Mouse (Mus musculus) lung, postnatal 14 days (tissue): ENCODE data around the gene Nectin2.
A peak's percentile ranks its signal among the peaks of the same experiment; 100 is the strongest.

Source experiments
- DNase-seq: peaks from one replicate; pipeline ENCODE4 v3.0.0; 2021

Gene Nectin2

DNA sequence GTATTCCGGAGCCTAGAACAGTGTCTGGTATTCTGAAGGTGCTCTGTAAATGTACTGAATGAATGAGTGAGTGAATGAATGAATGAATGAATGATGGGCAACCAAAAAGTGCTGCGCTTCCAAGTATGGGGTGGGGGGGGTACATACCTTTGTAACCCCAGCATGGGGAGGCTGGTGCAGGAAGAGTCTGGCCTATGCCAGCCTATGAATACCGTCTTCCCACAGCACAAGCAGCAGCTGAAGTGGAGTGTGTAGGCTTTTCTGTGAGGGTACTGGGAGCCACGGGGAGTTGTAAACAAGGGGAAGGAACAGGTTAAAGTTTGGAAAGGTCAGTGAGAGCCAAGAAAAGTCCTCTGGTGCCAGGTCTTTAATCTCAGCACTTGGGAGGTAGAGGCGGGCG, 6.5 kb downstream of the Nectin2 start:
- no peak for DNase-seq

DNA sequence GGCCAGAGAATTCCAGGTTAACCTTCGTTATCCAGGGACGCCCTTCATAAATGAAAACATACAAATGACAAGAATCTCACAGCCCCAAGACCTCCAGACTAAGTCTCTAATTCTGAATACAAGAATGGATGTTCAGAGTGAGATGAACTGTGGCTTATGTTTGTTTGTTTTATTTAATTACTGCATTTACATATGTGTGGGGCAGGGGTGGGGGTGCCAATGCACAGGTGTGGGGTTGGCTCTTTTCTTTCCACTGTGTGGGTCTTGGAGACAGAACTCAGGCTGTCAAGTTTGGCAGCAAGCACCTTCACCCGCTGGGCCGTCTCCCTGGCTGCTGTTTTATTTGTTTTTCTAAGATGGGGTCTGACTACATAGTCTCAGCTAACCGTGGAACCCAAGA, 7.8 kb downstream of the Nectin2 start:
- DNase-seq = no peak

DNA sequence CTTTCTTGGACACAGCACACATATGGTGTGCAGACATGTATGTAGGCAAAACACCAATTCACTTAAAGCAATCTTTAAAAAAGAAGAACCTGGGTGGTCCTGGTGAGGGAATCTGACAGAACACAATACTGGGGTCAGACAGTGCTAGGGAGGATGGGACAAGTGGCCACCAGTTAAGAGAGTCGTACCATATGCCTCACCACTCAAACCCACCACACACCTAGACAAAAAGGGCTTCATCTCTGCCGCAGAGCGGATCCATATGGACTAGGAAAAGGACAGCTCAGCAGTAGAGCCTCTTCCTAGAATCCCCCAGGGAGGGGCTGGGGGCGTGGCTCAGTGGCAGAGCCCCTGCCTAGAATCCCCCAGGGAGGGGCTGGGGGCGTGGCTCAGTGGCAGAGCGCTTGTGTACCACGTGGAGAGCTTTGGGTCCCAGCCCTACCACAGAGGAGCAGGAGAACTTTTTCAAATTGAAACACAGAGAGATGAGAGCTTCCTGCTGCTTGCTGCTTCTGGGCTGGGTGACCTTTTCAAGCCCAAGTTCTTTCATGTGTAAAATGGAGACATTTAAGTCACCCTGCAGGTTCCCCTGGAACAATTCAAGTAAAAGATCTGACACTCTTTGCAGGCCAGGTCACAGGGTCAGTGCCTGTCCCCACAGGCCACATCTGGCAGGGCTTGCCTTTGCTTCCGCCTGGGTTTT, 8.8 kb downstream of the Nectin2 start:
- peak; percentile 32 for DNase-seq

DNA sequence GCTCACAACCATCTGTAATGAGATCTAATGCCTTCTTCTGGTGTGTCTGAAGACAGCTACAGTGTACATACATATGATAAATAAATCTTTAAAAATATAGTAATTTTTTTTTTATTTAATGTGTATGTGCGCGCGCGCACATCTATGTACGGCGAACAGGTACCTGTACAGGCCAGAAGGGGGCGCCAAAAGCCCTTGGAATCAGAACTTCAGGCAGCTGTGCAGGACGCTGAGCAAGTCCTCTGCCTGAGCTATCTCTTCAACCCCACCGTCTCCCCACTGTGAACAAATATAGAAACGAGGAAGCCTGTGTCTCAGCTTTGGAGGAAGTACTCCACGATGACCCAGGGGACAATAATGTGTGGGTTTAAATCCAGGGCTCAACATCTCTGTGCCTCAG, 10.0 kb downstream of the Nectin2 start:
- DNase-seq = peak; percentile 37

DNA sequence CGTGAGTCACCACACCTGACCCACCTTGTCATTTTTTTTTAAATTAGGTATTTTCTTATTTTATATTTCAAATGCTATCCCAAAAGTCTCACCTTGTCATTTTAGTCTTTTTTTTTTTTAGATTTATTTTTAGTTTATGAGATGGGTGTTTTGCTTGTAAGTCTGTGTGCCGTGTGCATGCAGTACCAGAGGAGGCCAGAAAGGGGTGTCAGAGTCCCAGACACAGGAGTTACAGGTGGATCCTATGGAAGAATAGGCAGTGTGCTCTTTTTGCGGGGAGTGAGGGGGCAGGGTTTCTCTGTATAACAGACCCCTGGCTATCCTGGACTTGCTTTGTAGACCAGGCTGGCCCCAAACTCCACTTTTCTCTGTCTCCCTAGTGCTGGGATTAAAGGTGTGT, 11.5 kb downstream of the Nectin2 start:
- no peak for DNase-seq

DNA sequence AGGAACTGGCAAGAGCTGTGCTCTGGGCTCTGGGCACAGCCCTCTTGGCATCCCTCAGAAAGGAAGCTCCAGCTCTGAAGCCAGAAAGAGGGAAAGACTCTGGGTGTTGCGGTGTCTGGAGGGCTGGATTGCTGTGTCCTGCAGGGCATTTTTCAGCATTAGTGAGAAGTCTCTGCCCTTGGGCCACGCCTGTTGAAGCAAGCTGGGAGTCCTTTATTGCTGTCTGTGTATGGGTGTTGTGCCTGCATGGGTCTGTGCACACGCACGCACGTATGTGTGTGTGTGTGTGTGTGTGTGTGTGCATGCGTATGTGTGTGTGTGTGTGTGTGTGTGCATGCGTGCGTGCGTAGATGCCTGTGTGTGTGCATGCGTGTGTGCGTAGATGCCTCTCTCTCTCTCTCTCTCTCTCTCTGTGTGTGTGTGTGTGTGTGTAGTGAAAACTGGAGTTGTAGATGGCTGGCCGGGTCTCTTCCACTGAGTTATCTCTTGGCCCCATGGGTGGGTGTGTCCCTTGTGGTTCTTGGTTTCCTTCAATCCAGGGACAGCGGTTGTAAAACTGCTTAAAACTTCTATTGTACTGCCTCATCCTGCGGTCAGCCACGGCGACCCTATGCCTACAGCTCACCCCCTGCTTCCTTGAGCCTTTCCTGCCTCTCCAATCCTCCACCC, 13.8 kb downstream of the Nectin2 start:
- no peak for DNase-seq

DNA sequence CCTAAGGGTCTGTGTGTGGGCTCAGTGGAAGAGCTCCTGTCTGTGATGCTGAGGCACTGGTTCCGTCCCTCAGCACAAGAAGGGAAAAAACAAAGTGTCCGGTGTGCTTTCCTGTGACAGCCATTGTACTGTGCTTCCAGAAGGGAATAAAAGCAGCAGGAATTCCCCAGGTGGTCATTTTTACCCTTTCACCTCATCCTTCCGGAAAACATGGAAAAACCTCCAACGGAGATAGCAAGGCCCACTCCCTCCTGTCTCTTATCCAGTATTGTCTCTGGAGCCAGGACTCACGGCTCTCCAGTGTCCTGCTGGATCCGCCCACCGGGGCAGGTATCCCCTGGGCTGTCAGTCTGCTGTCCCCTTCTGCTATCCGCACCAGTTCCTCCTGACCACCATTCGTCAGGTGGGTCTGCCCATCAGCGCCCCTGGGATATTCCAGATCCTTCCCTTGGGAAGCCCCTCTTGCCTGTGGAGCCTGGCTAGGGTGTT, 16.1 kb downstream of the Nectin2 start:
- no peak for DNase-seq

DNA sequence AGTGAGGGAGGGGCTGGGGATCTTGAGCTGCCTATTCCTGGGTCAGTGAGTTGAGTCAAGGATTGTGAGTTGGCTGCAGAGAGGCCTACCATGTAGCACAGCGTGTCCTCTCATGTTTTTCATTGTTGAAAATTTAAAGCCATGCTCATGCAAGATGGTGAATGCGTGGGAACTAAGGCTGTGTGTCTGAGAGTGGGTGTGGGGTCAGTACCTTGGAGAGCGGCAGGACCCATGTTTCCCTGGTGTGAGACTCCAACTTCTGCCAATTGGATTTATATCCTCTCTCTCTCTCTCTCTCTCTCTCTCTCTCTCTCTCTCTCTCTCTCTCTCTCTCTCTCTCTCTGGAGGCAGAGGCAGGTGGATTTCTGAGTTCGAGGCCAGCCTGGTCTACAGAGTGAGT, 23.7 kb downstream of the Nectin2 start:
- DNase-seq = no peak

DNA sequence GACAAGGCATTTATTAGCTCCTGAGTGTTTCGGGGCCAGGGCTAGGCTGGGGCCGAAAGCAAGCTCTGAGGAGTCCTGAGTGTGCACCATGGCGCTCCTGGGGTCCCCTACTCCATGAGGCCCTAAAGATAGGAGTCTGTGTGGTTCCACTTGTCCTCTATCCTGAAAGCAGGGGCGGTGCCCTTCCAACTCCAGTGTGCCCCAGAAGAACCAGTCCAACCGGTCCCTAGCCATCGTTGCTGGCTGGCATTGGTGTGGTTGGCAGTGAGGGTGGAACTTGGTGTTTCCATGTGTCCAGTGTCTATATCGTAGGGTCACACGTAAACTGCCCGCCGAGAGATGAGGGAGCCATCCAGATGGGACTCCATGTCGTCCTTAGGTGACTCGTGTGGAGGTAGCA, 26.1 kb downstream of the Nectin2 start:
- peak; percentile 61 for DNase-seq

DNA sequence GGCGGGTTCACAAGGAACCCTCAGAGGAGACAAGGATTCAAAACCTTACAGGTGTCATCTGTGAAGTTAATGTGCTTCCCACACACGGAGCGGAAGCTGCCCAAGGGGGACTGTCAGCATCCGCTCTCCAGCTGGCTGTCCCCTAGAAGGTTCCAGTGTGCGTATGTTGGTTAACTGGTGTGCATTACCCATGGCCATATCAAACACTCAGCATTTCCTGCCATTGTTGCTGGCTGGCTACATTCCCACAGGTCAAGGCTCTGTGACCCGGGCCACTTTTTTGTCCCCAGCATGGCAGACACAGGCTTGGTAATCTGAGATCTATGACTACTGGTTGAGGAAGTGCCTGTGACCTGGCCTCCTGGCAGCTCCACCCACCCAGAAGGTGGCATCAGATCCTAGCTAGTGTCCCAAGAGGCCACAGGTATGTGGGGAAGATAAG, 27.5 kb downstream of the Nectin2 start:
- DNase-seq = peak; percentile 69

DNA sequence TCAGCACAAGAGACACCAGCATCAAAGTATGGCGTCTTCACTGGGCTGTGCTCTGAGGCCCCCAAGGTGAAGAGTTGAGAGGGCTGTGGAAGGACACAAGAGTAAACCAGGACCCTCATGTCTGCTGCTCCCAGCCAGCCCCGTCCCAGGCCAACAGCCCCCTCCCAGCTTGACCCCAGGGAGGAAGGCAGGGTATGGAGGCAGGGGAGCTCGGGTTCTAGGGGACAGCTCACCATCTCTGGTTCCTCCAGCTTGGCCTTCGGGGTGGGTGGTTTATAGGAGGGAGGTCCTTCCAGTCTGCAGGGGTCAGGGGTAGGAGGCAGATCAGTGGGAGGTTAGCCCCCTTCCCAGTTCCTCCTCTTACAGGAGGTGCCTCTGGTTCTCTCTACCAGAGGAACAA, 31.1 kb downstream of the Nectin2 start:
- no peak for DNase-seq

DNA sequence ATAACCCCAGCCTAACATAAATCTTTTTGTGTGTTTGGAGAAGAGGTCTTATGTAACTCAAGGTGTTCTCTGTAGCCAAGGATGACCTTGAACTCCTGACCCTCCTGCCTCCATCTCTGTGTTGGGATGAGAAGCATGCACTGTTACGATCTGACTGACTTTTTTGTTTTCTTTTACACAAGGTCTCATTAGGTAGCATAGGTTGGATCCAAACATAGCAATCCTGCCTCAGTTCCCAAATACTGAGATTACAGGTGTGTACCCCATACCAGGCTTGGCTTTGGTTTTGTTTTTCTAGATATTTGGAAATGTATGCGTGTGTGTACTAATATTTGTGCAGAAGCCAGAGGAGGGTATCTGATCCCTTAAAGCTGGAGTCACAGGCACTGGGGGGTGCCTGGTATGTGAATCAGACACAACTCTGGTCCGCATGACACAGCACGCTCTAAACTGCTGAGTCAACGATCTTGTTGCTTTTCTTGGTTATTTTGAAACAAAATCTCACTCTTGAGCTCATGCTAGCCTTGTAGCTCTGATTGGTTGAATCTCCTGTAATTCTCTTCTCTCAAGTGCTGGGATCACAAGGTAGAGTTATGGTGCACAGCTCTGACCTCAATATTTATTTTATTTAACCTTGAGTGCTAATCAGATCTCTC, 31.9 kb downstream of the Nectin2 start:
- no peak for DNase-seq

DNA sequence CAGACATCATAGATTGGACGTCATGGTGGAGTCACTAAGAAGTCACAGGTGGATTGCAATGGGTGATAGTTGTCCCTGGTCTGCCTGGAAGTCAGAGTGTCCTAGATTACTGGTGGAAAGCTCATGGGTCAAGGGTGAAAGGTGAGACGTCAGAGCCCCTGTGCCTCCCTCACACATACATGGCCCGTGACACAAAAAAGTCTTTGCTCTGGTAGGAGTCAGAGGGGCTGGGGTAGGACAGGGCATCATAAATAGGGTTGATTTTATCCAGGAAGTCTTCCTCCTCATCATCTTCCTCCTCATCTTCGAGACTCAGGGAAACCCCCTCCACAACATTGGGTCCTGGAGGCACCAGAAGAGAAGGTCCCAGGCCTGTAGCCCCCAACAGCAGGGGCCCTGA, 32.9 kb downstream of the Nectin2 start:
- DNase-seq = no peak

DNA sequence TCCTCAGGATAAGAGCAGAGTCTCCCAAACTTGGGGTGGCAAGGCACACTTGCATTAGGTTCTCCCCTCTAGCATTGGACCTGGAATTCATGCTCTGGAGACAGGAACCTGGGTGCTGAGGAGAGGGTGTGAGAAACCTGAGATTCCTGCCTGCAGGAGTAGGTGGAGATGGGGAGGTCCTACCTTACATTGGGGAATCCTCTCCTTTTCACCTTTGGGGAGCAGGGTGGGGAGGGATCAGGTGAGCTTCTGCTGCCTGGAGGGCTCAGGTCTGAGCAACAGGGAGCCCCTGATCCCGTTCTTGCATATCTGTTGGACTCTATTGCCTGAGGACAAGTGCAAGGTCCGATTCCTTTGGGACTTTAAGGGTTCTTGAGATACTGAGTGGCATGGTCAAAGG, 33.5 kb downstream of the Nectin2 start:
- DNase-seq = no peak

DNA sequence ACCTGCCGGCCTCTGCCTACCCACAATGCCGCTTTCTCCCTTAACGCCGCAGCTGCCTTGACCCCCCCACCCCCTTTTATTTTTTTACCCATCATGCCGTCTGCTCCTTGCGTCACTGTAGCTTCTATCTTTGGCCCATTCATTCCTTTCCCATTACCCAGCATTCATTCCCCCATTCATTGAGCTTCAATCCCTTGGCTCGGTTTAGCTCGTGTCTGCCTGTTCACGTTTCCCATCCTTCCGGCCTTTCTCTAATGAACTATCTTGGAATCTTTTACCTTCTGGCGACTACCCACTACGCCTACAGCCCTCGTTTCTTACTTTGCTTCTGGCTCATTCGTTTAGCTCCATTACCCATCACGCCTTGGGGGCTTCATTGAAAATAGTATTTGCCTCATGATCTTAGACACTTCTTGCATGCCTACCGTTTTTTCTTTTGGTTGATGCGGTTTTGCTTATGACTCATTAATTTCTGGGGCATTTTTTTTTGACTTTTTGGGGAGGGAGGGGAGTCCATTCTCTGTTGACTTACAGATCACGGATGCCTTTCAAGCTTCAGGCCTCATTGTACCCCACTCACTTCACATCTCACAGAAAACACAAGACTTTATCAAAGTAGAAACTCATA, 34.1 kb downstream of the Nectin2 start:
- DNase-seq = no peak

DNA sequence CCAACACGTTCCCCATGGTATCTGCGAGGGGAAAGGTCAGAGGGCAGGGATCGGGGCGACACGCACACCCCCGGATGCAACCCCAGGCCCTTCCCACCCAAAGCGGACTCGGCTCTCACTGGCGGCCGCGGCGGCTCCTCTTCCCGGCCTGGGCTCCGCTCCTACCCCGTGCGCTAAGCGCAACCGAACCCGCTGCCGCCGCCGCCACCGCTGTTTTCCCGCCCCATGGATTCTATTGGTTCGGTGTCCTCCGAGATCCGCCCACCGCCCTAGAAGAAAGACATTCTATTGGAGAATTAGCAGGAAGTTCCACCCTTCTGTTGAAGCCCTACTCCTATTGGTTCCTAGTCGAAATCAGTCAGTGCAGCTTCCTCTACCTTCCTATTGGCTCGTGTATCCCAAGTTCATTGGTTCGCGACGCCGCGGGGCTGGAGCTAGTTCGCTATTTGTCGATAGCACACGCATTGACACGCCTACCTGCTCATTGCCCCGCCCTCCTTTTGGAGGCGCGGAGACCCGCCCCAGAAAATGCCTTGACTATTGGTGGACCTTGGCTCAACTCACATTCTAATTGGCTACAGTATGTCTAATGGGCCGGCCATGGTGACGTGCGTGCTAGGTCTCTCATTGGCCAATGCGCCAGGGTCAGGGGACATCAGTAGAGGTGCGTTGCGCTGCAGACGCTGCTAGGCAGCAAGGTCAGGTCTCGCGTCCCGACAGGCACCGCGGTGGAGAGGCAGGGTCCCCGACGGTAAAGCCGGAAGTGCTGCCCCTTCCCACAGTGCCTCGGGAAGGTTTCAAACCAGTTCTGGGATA, 34.8 kb downstream of the Nectin2 start, which contains the start of gene Tomm40:
TSS of gene Tomm40 (minus strand) at position 200 of the 816 bp plus-strand sequence.
- peak; percentile 98 for DNase-seq

DNA sequence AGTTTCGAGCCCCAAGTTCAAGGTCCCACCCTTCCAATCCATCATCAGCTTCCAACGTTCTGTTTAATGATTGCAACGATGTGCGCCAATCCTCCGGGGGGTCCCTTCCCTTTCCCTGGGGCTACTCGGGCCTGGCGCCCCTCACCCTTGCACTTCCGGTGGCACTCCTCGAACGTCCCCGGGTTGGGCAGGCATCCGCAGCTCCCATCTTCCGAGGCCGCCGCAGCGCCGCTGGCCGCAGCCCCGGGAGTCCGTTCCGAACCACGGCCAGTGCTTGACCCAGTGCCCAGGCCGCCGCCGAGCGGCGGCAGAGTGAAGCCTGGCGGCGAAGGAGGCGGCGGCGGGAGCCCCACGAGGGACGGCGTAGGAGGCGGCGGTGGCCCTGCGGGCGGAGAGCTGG, 35.4 kb downstream of the Nectin2 start:
- no peak for DNase-seq

DNA sequence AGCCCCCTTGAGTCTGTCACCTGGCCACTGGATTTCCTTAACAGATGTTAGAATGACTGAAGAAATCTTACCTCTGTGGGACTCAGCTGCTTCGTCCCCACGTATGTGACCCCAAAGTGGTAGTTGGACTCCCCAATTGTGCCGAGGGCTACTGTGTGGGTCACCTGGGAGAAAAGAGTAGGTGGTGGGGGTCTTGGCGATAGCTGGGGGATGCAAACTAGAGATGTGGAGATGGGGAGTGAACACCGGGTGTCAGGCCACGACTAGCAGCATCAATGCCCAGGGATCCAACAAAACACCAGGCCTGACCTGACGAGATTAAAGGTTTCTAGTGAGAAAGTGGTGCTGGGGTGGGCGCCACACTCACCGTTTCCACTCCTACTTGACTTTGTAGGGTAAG, 36.7 kb downstream of the Nectin2 start:
- no peak for DNase-seq

DNA sequence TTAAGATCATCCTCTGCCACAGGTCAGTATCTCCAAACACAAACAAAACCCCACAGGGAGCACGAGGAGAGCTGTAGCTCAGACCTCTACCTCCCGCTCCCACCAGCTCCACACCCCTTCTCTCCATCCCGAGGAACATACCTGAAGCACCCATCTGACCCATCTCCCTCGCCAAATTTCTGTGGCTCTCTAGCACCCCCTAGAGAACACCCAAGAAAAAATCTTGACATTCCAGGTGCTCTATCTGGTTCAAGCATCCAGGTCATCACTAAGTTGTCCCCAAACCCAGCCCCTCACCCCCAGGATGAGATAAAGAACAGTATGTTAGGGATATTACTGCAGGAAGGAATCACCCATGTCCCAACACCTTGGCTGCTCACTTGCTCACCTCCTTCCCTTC, 37.1 kb downstream of the Nectin2 start:
- no peak for DNase-seq

DNA sequence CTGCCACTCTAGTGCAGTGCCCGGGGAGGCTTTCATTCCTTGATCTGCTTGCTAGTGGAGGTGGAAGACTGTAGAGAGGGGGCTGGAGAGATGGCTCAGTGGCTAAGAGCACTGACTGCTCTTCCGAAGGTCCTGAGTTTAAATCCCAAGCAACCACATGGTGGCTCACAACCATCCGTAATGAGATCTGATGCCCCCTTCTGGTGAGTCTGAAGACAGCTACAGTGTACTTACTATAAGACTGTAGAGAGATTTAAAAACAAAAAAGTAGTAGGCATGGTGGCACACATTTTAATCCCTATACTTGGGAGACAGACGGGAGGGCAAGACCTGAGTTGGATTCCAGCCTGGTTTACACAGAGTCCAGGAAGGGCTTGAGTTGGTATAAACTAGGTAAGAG, 37.9 kb downstream of the Nectin2 start:
- no peak for DNase-seq

DNA sequence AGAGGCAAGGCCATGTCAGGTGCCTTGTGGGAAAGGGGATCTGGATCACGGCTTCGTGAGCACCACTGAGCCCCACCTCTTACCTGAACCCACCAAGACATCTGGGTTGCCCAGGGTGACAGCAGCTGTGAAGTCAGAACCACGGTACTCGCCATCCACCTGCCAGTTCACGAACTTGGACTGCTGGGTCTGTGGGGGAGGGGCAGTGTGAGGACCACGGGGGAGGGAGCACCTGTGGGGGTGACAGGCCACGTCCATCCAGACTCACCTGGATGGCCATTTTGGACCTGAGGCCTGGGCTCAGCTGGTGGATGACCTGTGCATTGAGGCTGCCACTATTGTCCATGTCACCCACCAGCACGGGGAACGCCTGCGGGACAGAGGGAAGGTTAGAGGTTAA, 39.6 kb downstream of the Nectin2 start:
- DNase-seq = no peak

DNA sequence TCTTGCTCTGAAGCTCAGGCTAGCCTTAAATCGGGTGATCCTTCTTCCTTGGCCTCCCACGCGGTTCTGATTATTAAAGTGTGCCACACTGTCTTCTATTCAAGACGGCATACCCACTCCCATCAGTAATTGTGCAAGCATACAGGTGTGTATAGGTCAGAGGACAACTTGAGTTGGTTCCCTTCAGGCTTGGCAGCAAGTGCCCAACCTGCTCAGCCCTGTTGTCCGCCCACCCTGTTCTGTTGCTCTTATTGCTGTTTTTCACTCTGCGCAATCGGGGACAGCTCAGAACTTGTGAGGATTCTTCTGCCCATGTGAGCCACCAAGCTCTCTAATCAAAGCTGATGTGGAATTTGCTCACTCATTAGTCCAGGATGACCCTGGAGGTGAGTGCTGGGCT, 45.0 kb downstream of the Nectin2 start:
- DNase-seq = no peak

DNA sequence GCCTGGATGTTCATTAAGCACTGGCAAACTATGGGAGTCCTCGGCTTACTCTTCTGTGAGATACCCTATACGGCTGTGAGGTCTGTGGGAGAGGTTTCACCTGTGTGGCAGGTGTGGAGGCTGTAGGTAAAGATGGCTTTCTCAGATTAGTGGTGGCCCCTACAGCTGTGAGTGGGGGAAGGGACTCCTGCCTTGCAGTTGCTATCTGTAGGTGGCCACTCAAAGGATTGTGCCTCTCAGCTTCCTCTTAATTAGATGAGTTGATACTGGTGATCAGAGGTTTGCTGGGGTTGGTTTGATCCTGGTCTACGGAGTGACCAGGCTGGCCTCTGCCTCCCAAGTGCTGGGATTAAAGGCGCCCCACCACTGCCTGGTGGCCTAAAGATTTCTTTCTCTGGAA, 45.8 kb downstream of the Nectin2 start:
- DNase-seq = no peak
